Mouse (Mus musculus) MEL (cell line): ENCODE data around the gene Serpina3j. TPM values are rescaled to one million over a fixed set of nuclear protein-coding genes. Genes with fewer than 3 reads are reported as not detected.

ENCODE experiments used
- DNase-seq: peaks from one replicate; pipeline ENCODE4 v3.0.0; 2011; ENCODE audit warnings: low read depth, low spot score
- H3K27ac ChIP-seq: 2 replicates; pipeline ENCODE4 v1.5.1; 2012; ENCODE audit warnings: low read depth, mild to moderate bottlenecking, control low read depth, low read length, moderate library complexity; ENCODE audit not compliant: control insufficient read depth
- H3K27me3 ChIP-seq, 2 experiments: fragments of 150-350 bp in 1 of 2; sonication (generic) in 1 of 2; 2 replicates each; pipeline ENCODE4 v1.6.1; 2012; ENCODE audit warnings: low read length in 2 of 2, mild to moderate bottlenecking in 2 of 2, improper control_type of control experiment in 1 of 2, moderate library complexity in 1 of 2; ENCODE audit not compliant: insufficient read depth in 2 of 2, control insufficient read depth in 1 of 2
- H3K36me3 ChIP-seq, 2 experiments: 2 replicates each; pipeline ENCODE4 v1.6.1; 2012 to 2014; ENCODE audit warnings: low read length in 2 of 2, improper control_type of control experiment in 1 of 2, inconsistent platforms in 1 of 2, mild to moderate bottlenecking in 1 of 2; ENCODE audit not compliant: insufficient read depth in 2 of 2, control insufficient read depth in 1 of 2
- H3K4me1 ChIP-seq, 2 experiments: fragments of 150-350 bp in 1 of 2; sonication (generic) in 1 of 2; 2 replicates each; pipeline ENCODE4 v1.6.1; 2012; ENCODE audit warnings: low read length in 2 of 2, improper control_type of control experiment in 1 of 2, mild to moderate bottlenecking in 1 of 2; ENCODE audit not compliant: insufficient read depth in 2 of 2, control insufficient read depth in 1 of 2
- H3K4me3 ChIP-seq, 2 experiments: fragments of 150-350 bp in 1 of 2; sonication (generic) in 1 of 2; 2 replicates each; pipeline ENCODE4 v1.5.1; 2012; ENCODE audit warnings: low read depth in 2 of 2, low read length in 2 of 2, mild to moderate bottlenecking in 2 of 2, moderate library complexity in 2 of 2, control low read depth in 1 of 2, improper control_type of control experiment in 1 of 2; ENCODE audit not compliant: control insufficient read depth in 1 of 2, insufficient read depth in 1 of 2
- H3K79me2 ChIP-seq: 2 replicates; pipeline ENCODE4 v1.6.1; 2012; ENCODE audit warnings: mild to moderate bottlenecking, low read length, moderate library complexity; ENCODE audit not compliant: control insufficient read depth, poor library complexity, insufficient read depth
- H3K9ac ChIP-seq: 2 replicates; pipeline ENCODE4 v1.6.1; 2012; ENCODE audit warnings: low read depth, mild to moderate bottlenecking, control low read depth, low read length, moderate library complexity; ENCODE audit not compliant: control insufficient read depth, poor library complexity, severe bottlenecking
- H3K9me3 ChIP-seq: fragments of 150-350 bp; sonication (generic); replicated peaks from 2 replicates; pipeline ENCODE4 v1.6.1; 2012; ENCODE audit warnings: mild to moderate bottlenecking, low read length, improper control_type of control experiment, moderate library complexity; ENCODE audit not compliant: insufficient read depth
- BHLHE40 ChIP-seq: IDR thresholded peaks from 2 replicates; pipeline ENCODE4 v1.6.1; 2012; ENCODE audit warnings: low read depth, mild to moderate bottlenecking, inconsistent platforms, low read length, improper control_type of control experiment, borderline replicate concordance
- CHD1 ChIP-seq: IDR thresholded peaks from 2 replicates; pipeline ENCODE4 v1.6.1; 2012; ENCODE audit warnings: low read depth, mild to moderate bottlenecking, inconsistent platforms, low read length, improper control_type of control experiment
- CHD2 ChIP-seq: IDR thresholded peaks from 2 replicates; pipeline ENCODE4 v1.6.1; 2011; ENCODE audit warnings: low read length, improper control_type of control experiment
- ELF1 ChIP-seq: IDR thresholded peaks from 2 replicates; pipeline ENCODE4 v1.6.1; 2014; ENCODE audit warnings: low read depth, mild to moderate bottlenecking, inconsistent platforms, low read length, improper control_type of control experiment, moderate library complexity
- EP300 ChIP-seq, 2 experiments: IDR thresholded peaks; 2 replicates each; pipeline ENCODE4 v1.6.1; 2011; ENCODE audit warnings: improper control_type of control experiment in 2 of 2, low read length in 2 of 2, low read depth in 1 of 2, mild to moderate bottlenecking in 1 of 2
- MAX ChIP-seq: IDR thresholded peaks from 2 replicates; pipeline ENCODE4 v1.6.1; 2011; ENCODE audit warnings: low read length, improper control_type of control experiment
- MAZ ChIP-seq: IDR thresholded peaks from 2 replicates; pipeline ENCODE4 v1.6.1; 2012; ENCODE audit warnings: low read depth, mild to moderate bottlenecking, inconsistent platforms, low read length, improper control_type of control experiment
- NELFE ChIP-seq: IDR thresholded peaks from 2 replicates; pipeline ENCODE4 v1.6.1; 2011; ENCODE audit warnings: low read depth, low read length, improper control_type of control experiment
- POLR2AphosphoS2 ChIP-seq: IDR thresholded peaks from 2 replicates; pipeline ENCODE4 v1.6.1; 2011; ENCODE audit warnings: low read length, improper control_type of control experiment
- POLR2AphosphoS5 ChIP-seq: IDR thresholded peaks from 2 replicates; pipeline ENCODE4 v1.6.1; 2012; ENCODE audit warnings: low read depth, borderline replicate concordance, mild to moderate bottlenecking, inconsistent platforms, low read length, moderate library complexity, mixed read lengths
- RAD21 ChIP-seq: IDR thresholded peaks from 2 replicates; pipeline ENCODE4 v1.6.1; 2011; ENCODE audit warnings: mild to moderate bottlenecking, low read depth, low read length, improper control_type of control experiment
- RCOR1 ChIP-seq: IDR thresholded peaks from 2 replicates; pipeline ENCODE4 v1.6.1; 2012; ENCODE audit warnings: low read depth, mild to moderate bottlenecking, inconsistent platforms, low read length, improper control_type of control experiment
- SIN3A ChIP-seq: IDR thresholded peaks from 2 replicates; pipeline ENCODE4 v1.6.1; 2012; ENCODE audit warnings: low read length, improper control_type of control experiment, inconsistent platforms
- TAL1 ChIP-seq: IDR thresholded peaks from 2 replicates; pipeline ENCODE4 v1.6.1; 2012; ENCODE audit warnings: mild to moderate bottlenecking, inconsistent platforms, low read length, moderate library complexity, mixed read lengths
- TCF12 ChIP-seq: IDR thresholded peaks from 2 replicates; pipeline ENCODE4 v1.6.1; 2014; ENCODE audit warnings: low read depth, mild to moderate bottlenecking, inconsistent platforms, low read length, improper control_type of control experiment, moderate library complexity
- ZMIZ1 ChIP-seq: IDR thresholded peaks from 2 replicates; pipeline ENCODE4 v1.6.1; 2012; ENCODE audit warnings: low read depth, mild to moderate bottlenecking, inconsistent platforms, low read length, improper control_type of control experiment, moderate library complexity
- ZNF384 ChIP-seq: IDR thresholded peaks from 2 replicates; pipeline ENCODE4 v1.6.1; 2012; ENCODE audit warnings: low read depth, mild to moderate bottlenecking, inconsistent platforms, low read length, improper control_type of control experiment
- polyA plus RNA-seq, 2 experiments: library from polyadenylated mRNA; stranded (reverse) in 1 of 2; unstranded in 1 of 2; fragments of >175 nt in 1 of 2; fragments of >200 nt in 1 of 2; gene quantifications; 2 replicates each; pipeline versions ENCODE4 v1.2.1 to v1.2.4; 2012; ENCODE audit warnings: low replicate concordance in 2 of 2, low read depth in 1 of 2; ENCODE audit not compliant: insufficient read length in 2 of 2, insufficient read depth in 1 of 2, missing spikeins in 1 of 2
- total RNA-seq: library from RNA; depleted of rRNA; stranded (reverse); fragments of 300-350 nt; gene quantifications from 2 replicates; pipeline ENCODE4 v1.2.3, GENCODE M21; 2012; rRNA removed

Serpina3j gene
- total RNA-seq = not detected in 2 replicates
- not detected for polyA plus RNA-seq

DNA sequence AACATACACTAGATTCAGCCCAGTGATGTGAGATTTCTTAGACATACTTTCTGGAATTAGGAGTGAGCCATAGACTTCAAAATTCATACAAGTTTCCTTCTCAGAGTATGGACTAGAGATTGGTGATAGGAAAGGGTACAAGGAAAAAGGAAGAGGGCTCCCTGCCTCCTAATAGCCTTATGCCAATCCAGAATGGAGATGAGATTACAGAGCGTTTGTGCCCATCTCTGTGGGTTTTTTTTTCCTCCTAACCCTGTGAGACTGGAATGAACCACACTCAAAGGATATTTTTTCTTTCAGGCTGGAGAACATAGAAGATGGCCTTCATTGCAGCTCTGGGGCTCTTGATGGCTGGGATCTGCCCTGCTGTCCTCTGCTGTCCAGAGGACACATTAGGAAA, at the start of gene Serpina3j:
Gene Serpina3j (plus strand): TSS at position 301 of the 400 bp plus-strand sequence.
- TF ChIP-seq ELF1 (no peak), CHD2 (no peak), BHLHE40 (no peak), TCF12 (no peak), MAX (no peak), CHD1 (no peak), ZNF384 (no peak), ZMIZ1 (no peak), SIN3A (no peak), TAL1 (no peak), NELFE (no peak), POLR2AphosphoS2 (no peak), EP300 (IDR thresholded peaks at IDR 0.05; ENCODE audit: low read depth in 1 of 2, low read length in 2 of 2) (no peak), MAZ (no peak), RAD21 (no peak)
- Histone ChIP-seq H3K27ac (no peak within 1 kb of the TSS), H3K4me3 (no peak within 1 kb of the TSS), H3K4me1 (no peaks in the 10 kb centered on the region), H3K79me2 (no peaks in the 10 kb centered on the region), H3K9me3 (no peaks in the 10 kb centered on the region), H3K27me3 (no peaks in the 10 kb centered on the region), H3K9ac (no peak within 1 kb of the TSS), H3K36me3 (no peaks in the 10 kb centered on the region)
- no peak for DNase-seq

DNA sequence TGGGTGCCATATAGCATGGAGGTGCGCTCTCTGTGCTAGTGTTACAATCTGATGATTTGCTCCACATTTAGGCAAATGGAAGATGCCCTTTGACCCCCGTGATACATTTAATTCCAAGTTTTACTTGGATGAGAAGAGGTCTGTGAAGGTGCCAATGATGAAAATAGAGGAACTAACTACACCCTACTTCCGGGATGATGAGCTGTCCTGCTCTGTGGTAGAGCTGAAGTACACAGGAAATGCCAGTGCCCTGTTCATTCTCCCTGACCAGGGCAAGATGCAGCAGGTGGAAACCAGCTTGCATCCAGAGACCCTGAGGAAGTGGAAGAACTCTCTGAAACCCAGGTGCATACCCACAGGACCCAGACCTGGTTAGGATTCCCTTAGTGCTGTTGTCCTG, 48.0 kb upstream of the Serpina3j start:
- Histone ChIP-seq H3K9ac (no peak overlapping the region), H3K79me2 (no peaks in the 10 kb centered on the region), H3K36me3 (no peaks in the 10 kb centered on the region), H3K4me1 (no peaks in the 10 kb centered on the region), H3K27ac (no peak overlapping the region), H3K4me3 (no peak overlapping the region), H3K9me3 (no peaks in the 10 kb centered on the region), H3K27me3 (no peaks in the 10 kb centered on the region)
- DNase-seq = no peak
- TF ChIP-seq TCF12 = no peak
- TF ChIP-seq EP300 (IDR thresholded peaks at IDR 0.05; ENCODE audit: low read depth in 1 of 2, low read length in 2 of 2) = no peak
- TF ChIP-seq SIN3A = no peak
- TF ChIP-seq MAZ = no peak
- no peak for TF ChIP-seq POLR2AphosphoS5
- no peak for TF ChIP-seq RCOR1
